Mouse (Mus musculus) left cerebral cortex, adult 18-20 months (tissue): Measurements from ENCODE around the gene Larp1. TPM values are rescaled to one million over a fixed set of nuclear protein-coding genes. Genes with fewer than 3 reads are reported as not detected.

Experiments used
- DNase-seq, 2 experiments: peaks; one replicate each; pipeline ENCODE4 v3.0.0; 2021 to 2022; ENCODE audit warnings: low spot score in 2 of 2, mixed read lengths in 1 of 2
- long read RNA-seq, 2 experiments: library from polyadenylated mRNA; stranded (forward); transcript quantifications; one replicate each; pipeline ENCODE4 v2.0.0; 2021
- total RNA-seq, 2 experiments: library from RNA; stranded (reverse); gene quantifications; 2 replicates each; pipeline ENCODE4 v1.2.3; 2021

Gene Larp1
- 10 to 100 TPM; 87.5 to 89.1 TPM for total RNA-seq
- long read RNA-seq, experiment 1, full-length matches to known transcripts, result 12 of 64 reads
- long read RNA-seq, experiment 1, partial matches to known transcripts, result 24 of 64 reads
- long read RNA-seq, experiment 1, other reads (novel, unspliced or antisense), result 28 of 64 reads
- long read RNA-seq, experiment 2, full-length matches to known transcripts, result 4 of 43 reads
- long read RNA-seq, experiment 2, partial matches to known transcripts, result 34 of 43 reads
- long read RNA-seq, experiment 2, other reads (novel, unspliced or antisense), result 5 of 43 reads

DNA sequence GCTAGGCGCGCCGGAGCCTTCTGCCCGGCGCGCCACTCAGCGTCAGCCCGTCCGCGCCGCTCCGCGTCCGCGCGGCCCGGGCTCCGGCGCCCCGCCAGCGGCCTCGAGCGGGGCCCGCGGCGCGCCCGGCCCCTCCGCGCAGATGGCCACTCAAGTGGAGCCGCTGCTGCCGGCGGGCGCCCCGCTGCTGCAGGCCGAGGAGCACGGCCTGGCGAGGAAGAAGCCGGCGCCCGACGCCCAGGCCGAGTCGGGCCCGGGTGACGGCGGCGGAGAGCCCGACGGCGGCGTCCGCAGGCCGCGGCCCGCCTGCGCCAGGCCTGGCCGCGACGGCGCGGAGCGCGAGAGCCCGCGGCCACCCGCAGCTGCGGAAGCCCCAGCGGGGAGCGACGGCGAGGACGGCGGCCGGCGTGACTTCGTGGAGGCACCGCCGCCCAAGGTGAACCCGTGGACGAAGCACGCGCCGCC, at the start of gene Larp1:
Gene Larp1 (plus strand): TSS at position 14 of the 465 bp plus-strand sequence.
- DNase-seq, result no peak

DNA sequence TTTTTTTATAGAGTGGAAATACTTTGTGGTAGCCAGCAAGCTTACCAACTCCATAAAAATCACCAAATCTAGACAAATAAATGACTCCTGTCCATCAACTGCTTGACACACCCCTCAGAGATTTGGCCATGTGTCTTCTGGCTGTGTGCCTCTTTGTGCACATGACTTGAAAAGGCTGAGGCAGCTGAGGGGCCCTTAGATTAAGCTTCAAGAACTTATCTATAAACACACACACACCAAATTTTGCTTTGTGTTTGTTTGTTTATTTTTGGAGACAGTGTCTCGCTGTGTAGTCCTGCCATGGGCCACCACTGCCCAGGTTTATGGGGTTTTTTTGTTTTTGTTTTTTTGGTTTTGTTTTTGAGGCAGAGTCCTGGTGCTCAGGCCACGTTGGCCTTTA, 48.9 kb upstream of the Larp1 start:
- no peak for DNase-seq

DNA sequence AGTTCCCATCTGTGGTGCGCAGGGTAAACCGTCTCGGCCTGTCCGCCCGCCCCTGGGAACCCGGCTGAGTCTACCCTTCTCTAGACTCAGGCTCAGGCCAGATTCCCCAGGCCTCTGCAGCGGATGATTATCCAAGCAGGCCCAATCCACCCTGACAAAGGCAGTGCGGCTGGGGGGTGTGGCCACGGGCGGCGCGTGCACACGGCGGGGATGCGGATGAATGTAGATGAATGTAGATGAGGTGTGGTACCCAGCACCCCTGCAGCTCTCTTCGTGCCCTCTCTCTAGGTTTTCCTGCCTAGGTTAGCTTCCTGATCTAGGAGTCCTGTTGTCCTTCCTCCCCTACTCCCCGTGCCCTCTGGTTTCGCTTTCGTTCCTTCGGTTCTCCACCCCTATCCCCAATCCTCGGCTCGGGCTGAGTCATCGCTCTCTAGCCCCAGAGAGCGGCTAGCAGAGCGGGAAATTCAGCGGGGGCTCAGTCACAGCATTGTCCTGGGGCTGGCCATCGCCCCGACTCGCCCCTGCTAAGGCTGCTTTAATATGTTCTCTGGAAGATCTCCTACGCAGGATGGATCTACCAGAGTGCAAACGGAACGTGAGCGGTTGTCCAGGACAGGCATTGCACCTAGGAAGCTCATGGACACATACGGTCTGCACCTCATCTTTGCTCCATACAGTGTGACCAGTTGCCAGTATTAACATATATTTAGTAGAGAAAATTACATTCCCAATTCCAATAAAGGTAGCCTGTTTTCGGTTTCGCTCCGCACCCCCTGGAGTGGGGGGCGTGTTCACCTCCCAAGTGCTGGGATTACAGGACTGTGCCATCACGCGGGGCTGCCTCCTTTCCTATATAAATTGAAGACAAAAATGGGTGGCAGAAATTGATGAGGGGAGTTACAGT, 46.2 kb upstream of the Larp1 start:
- peak; percentile 74 to 83 for DNase-seq

DNA sequence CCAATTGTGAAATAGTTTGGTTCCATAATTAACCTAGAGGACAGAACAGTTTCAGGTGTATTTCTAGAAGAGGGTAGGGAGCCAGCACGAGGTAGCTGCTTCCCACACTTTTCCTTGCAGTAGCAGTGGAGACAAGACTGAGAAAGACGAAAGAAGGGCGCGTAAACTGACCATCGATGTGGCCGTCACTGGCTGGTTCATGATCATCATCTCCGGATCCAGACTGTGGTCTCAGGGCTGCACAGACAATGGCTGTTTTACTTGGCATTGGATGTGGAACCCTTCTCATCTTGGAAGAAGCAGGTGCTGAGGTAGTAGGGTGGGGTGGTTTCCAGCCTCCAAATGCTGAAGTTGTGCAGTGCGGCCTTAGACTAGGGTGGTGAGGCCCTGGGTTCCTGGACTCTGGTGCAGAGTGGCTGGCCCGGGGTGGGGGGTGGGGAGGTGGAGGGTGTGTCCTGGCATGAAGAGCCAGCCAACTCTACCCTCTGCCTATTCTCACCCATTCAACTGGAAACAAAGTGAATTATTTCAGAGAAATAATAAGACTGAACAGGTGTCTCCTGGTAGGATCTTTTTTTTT, 45.5 kb upstream of the Larp1 start:
- DNase-seq, result no peak

DNA sequence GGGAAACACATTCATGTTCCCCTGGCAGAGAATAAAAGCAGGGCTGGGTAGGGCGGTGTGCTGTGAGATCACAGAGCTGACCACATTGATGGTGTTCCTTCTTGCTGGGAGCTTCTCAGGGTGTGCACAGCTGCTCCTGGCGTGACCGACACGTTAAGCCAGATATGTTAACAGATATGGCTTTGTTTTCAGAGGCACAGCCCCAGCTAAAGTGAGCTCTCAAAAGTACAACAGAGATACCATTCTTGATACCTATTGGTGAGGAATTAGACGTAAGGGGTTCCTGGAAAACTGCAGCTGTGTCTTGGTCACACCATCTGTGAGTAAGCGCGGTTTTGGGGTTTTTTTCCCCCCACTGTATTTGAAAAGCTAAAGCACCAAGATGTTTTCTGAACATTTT, 42.2 kb upstream of the Larp1 start:
- DNase-seq, result no peak

DNA sequence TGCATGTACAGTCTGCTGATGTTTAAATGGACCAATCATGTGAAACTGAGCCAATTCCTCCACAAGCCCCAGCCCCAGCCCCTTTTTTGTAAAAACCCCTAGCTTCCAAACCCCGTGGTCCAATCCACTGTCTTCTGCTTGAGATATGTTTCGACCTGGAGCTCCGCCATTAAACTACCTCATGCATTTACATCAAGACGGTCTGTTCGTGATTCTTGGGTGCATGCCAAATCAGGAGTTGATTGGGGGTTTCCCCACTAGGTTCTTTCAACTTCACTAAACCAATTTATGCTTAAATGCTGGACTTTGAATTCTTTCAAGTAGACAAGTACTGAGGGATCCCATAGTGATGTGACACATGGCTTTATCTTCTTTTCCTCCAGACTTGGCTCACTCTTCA, 40.6 kb upstream of the Larp1 start:
- DNase-seq, result no peak

DNA sequence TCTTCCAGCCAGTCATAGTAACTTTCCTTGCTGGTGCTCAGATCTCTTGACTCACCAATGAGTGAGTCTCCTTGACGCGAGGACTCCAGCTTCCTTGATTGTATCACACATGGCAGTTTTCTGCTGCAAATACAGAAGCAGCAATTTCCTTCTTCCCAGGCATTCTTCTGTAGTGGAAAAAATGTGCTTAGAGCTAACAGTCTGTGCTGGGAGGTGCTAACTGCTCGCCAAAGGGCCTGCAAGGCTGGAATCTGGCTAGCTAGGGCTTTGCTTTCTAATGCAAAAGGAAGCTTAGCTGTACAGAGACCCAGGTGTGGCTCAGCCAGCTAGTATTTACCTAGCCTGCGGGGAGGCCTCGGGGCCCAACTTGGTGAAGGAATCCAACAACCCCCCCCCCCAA, 38.3 kb upstream of the Larp1 start:
- no peak for DNase-seq

DNA sequence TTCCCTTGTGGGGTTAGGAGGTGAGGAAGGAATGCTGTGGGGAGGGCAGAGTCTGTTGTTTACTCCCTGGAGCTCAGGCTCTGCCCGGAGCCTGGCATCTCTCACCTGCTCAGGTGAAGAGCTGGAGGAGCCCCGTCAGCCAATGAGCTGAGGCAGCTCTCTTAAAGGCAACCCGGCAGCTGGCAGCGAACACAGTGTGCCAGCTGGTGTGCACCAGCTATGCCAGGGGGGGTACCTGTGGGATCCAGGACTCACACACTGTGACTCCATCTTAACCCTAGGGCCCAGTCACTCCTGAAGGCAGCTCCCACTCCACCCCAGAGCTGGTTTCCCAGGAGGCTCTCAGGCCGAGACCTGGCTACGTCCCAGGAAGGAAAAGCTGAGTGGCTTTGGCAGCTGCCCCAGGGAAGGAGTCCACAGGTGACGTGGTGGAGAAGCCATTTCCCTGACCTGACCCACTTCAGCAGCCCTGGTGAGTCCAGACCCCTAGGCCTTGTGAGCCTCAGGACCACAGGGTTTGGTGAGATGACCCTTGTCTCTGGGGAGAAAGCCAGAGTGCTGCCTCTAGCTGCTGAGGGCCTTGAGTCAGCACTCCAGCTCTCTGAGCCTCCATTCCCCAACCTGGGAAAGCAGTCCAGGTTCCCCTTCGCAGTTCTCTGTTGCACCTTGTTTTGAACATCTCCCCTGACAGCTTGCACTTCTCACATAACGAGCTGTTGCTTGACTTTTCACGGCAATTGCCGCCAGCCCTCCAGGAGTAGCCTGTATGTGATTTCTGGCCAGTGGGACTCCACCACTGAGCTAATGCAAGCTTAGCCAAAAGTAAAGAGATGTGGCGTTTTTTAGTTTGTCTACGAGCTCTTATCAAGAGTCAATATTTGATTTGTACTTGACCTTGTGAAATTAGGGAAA, 35.6 kb upstream of the Larp1 start:
- DNase-seq, result no peak

DNA sequence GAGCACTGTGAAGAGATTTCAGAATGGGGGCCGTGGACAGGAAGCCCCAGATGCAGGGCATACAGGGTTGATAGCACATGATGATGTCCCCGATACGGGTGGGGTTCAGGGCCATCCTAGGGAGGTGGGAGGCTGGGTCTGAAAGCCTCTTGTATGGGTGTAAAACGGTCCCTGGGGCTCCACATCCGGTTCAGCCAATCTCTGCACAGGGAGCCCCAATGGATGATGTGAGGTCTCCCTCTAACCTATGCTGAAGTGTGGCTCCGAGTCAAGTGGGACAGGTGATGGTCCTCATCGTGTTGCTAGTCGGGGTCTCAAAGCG, 35.0 kb upstream of the Larp1 start:
- no peak for DNase-seq

DNA sequence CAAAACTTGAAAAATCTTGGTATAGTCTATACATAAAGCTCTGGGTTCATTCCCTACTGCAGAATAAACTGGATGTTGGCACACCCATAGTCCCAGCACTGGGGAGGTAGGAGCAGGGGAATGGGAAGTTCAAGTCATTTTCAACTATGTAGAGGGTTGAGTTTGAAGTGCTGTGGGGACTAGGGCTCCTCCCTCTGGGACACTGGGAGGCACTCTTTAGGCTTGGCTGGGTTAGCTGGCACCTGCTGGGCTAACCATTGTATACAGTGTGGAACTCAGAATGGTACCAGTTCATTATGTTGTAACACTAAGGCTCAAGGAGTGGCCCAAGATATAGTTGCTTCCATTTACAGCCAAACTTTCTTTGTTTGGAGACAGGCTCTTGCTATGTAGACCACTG, 33.0 kb upstream of the Larp1 start:
- no peak for DNase-seq

DNA sequence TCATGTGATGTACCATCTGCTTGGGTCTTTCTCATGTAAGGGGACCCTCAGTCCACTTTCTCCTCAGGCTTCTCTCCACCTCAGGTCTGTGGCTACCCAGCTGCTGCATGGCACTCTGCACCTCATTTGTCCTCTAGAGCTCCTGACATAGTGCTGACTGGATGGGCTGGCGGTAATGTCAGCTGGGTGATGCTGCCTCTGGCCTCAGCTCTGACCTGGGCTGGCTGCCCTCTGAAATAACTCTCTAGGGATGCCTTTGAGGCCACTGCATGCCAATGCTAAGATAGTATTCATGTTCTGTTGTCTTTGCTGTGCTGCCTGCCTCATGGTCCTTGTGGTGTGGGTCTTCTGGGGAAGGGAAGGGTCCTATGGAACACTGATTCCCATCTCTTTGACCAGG, 31.2 kb upstream of the Larp1 start:
- DNase-seq, result no peak

DNA sequence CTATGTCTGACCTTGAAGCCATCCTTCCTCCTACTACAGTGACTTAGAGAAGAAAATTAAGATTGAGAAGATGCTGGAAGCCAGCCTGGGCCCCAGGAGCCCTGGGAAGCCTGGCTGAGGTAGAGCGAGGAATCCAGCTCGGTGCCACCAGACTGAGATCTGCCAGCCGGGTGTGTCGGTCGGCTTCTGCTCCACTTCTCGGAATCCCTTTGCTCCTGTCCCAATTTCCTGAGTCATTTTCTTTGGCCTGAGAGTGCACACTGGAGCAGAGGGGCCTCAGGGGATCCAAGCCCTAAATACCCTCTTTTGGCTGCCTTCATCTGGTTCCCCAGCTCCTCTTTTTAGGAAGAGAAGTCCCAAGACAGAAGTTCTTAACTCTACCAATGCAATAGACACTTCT, 29.2 kb upstream of the Larp1 start:
- no peak for DNase-seq

DNA sequence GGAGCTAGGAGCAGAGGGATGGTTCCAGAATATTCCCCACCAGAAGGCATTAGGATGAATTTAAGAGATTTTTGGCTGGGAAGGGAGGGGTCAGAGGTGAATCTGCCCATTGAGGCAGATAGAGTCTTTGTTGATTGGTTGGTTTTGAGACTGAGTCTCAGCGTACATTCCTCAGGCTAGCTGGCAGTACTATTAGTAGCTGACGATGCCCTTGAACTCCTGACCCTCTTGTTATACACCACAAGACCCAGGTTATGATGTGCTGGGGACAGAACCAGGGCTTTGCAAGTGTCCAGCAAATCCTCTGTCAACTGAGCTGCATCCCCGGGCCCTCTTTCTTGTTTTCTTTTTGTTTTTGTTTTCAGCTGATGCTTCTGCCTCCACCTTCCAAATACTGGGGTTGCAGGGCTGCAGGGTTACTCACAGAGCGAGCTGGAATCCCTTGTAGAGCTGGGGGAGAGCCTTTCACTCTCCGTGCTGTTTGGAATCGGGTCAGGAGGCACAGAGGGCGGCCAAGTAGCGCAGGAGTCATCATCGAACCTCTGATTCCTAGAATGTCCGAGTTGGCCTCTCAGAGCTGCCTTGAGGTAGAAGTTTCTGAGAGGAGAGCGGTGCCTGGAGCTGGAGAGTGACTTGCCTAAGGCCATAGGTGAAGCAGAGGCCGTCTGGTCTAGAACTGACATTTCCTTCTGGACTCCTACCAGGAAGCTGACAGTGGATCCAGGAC, 27.6 kb upstream of the Larp1 start:
- no peak for DNase-seq

DNA sequence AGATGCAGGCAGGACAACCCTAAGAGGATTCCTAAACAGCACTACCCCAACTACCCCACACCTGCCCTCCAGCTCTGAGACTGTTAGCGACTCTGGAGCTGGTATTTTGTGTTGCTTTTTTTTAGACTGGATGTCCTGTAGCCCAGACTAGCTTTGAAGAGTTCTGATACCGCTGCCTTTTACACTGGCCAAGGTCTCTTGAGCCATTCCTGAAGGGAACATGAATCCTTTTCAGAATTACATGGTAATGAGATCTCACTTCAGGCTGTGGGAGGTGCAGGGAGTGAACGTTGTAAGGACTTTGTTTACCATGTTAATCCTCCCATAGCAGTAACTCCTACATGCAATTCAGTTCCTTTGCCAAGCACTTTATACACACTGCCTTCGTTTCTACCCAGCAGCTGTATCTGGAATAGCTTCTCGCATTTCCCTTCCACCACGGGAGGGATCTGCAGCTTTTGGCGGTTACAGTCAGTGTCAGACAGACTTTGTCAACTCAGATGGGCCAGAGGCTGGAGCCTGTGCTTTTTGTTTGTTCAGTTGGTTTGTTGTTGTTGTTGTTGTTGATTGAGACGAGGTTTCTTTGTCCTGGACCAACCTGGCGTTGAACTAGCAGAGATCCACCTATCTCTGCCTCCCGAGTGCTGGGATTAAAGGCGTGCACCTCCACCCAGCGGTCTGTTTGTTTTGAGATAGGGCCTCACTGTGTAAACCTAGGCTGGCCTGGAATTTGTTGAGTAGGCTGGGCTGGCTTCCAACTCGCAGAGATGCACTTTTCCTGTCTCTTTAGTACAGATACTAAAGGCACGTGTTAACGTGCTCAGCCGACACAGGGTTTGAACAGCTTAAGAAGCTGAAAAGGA, 25.2 kb upstream of the Larp1 start:
- no peak for DNase-seq

DNA sequence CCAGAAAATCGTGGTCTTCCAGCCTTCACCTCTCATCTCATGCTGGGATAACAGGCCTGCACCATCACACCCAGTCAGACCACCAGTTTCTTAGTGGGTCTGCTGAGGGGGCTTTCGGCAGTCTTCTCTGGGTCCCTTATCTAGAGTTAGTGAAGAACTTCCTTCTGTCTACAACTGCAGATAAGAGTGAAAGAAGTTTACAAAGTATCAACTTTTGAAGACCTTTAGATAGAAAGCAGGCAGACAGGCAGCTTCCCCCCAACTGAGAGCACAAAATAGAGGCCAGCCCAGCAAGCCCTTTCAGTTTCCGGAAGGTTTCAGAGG, 24.6 kb upstream of the Larp1 start:
- DNase-seq, result no peak

DNA sequence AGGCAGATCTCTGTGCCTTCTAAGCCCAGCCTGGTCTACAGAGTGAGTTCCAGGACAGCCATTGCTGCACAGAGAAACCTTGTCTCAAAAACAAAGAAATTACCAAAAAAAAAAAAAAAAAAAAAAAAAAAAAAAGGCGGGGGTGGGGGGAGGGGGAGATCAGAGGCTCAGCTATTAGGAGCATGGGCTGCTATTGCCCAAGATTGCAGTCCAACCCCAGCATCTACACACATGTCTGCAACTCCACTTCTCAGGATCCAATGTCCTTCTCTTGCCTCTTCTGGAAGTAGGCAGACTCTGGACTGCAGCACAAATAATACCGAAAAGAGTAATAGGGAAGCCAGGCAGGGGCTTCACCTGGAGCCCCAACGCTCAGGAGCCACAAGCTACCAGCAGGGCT, 23.4 kb upstream of the Larp1 start:
- no peak for DNase-seq

DNA sequence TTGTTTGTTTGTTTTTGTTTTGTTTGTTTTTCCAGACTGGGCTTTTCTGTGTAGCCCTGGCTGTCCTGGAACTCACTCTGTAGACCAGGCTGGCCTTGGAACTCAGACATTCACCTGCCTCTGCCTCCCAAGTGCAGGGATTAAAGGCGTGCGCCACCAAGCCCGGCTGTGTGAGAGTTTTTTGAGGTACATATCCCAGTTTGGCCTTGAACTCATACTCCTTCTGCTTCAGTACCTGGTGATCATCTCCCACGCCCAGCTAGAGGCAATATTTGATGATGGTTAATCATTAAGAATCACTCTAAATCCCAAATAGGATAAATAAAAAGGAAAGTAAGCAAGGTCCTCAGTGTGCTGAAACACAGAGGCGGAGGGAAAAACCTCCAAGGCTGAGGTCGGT, 22.8 kb upstream of the Larp1 start:
- DNase-seq, result no peak

DNA sequence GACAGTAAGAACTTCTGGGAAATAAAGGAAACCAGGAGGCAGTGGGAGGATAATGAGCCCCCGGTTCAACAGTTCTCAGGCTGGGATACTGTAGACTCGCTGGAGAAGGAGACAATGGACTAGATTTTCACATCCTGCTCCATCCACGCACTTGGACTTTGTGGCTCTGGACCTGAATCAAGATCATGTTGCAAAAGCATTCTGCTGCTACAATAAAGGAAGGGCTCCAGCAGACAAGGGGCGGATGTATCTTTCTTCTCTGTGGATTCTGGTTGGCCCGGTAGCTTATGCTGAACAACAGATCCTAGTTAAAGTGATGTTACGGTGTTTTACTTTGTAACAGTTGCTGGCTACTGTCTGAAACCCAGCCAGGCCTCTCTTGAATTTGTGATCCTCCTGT, 22.4 kb upstream of the Larp1 start:
- DNase-seq, result no peak

DNA sequence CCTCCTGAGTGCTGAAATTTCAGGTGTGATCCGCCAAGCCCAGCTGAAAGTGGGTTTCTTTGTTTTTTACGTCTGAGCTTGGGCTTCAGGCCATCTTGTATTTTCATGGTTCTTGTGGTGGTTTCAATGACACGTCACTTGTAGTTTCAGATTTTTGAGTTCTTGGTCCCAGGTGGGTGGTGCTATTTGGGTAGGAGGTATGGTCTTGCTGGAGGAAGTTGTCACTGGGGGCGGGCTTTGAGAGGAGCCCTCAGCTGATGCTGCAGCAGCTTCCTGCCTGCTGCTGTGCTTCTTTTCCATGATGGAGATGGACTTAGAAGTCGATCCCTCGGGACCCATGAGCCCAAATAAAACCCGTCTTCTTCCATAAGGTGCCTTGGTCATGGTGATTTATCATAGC, 22.0 kb upstream of the Larp1 start:
- DNase-seq, result no peak

DNA sequence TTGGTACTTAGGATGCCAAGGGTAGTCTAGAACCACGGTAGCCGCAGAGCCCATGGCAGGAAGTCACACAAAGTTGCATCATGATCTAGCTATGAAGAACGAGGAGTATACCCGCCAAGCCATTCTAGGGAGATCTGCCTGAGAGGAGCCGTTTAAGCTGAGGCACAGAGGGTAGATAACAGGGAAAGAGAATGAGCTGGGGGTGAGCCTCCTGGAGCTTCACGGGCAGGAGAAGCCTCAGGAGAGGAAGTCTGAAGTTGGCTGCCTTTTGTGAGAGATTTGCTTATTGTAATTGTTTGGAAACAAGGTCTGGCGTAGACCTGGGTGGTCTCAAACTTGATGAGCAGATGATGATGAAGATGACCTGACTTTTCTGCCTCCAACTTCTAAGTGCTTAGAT, 10.7 kb upstream of the Larp1 start:
- no peak for DNase-seq
